Mouse (Mus musculus) C2C12 (cell line): ENCODE results near the gene Vamp8.

Source experiments
- CEBPB ChIP-seq: IDR thresholded peaks from one replicate; pipeline ENCODE4 v1.6.1; 2011; ENCODE audit warnings: low read depth, mild to moderate bottlenecking, control low read depth, moderate library complexity
- CTCF ChIP-seq: IDR thresholded peaks from one replicate; pipeline ENCODE4 v1.5.1; 2011; ENCODE audit not compliant: control insufficient read depth, insufficient read depth, insufficient read length
- MAX ChIP-seq: IDR thresholded peaks from one replicate; pipeline ENCODE4 v1.6.1; 2011; ENCODE audit warnings: mild to moderate bottlenecking, control low read depth
- MYOG ChIP-seq: IDR thresholded peaks from one replicate; pipeline ENCODE4 v1.6.1; 2011; ENCODE audit not compliant: control insufficient read depth, insufficient read length; ENCODE audit errors: extremely low read depth
- USF1 ChIP-seq: IDR thresholded peaks from one replicate; pipeline ENCODE4 v1.6.1; 2011; ENCODE audit warnings: low read depth, mild to moderate bottlenecking, control low read depth, moderate library complexity

- TF ChIP-seq CTCF, result no peak
- no peak for TF ChIP-seq USF1
- TF ChIP-seq MYOG, result no peak
- no peak for TF ChIP-seq CEBPB
- no peak for TF ChIP-seq MAX
These were observed 29.4 kb downstream of the Vamp8 start for GRCm38 (mm10) chr6:72361121-72361551.
